Mouse (Mus musculus) forebrain, embryonic 16.5 days (tissue): Measurements from ENCODE around the gene Ibsp. TPM values are rescaled to one million over a fixed set of nuclear protein-coding genes. Genes with fewer than 3 reads are reported as not detected.

ENCODE experiments used
- ATAC-seq: fragments of 200-750 bp; cut with Nextera tagmentation; 2 replicates; pipeline ENCODE4 v1.8.0; 2017; ENCODE audit warnings: mild to moderate bottlenecking, moderate library complexity
- H3K27ac ChIP-seq: fragments of 300-500 bp; sonication (generic); 2 replicates; pipeline ENCODE4 v1.5.1; 2014; ENCODE audit warnings: low read length, control low read depth
- H3K27me3 ChIP-seq: fragments of 300-500 bp; sonication (generic); replicated peaks from 2 replicates; pipeline ENCODE4 v1.6.1; 2014; ENCODE audit warnings: low read length; ENCODE audit not compliant: control insufficient read depth, insufficient read depth
- H3K36me3 ChIP-seq: fragments of 300-500 bp; sonication (generic); 2 replicates; pipeline ENCODE4 v1.6.1; 2014; ENCODE audit not compliant: control insufficient read depth, insufficient read depth
- H3K4me1 ChIP-seq: fragments of 300-500 bp; sonication (generic); replicated peaks from 2 replicates; pipeline ENCODE4 v1.6.1; 2014; ENCODE audit warnings: low read length; ENCODE audit not compliant: control insufficient read depth, insufficient read depth
- H3K4me2 ChIP-seq: fragments of 300-500 bp; sonication (generic); 2 replicates; pipeline ENCODE4 v1.6.1; 2014; ENCODE audit warnings: mild to moderate bottlenecking, low read length, control low read depth
- H3K4me3 ChIP-seq: fragments of 300-500 bp; sonication (generic); replicated peaks from 2 replicates; pipeline ENCODE4 v1.5.1; 2014; ENCODE audit warnings: mild to moderate bottlenecking, low read length, control low read depth
- H3K9ac ChIP-seq: fragments of 300-500 bp; sonication (generic); replicated peaks from 2 replicates; pipeline ENCODE4 v1.6.1; 2014; ENCODE audit warnings: low read depth, low read length, control low read depth
- H3K9me3 ChIP-seq: fragments of 300-500 bp; sonication (generic); 2 replicates; pipeline ENCODE4 v1.6.1; 2016; ENCODE audit warnings: low read length; ENCODE audit not compliant: control insufficient read depth
- WGBS: fragments of 180-500 bp; shearing (Covaris S2); extraction: QIAGEN DNeasy Blood & Tissue Kit; methylation state at CpG from one replicate; pipeline ENCODE4 v1.1.7; 2014; 5-methylcytosine and 5-hydroxymethylcytosine counted together
- polyA plus RNA-seq: library from polyadenylated mRNA; unstranded; fragments of >200 nt; fragmentation: Nextera tagmentation; extraction: Ambion mirVana; gene quantifications from 2 replicates; pipeline ENCODE4 v1.2.1, GENCODE M21; 2015

Gene Ibsp
- polyA plus RNA-seq, 1 experiment from 2014 or later: 0.79 TPM

DNA sequence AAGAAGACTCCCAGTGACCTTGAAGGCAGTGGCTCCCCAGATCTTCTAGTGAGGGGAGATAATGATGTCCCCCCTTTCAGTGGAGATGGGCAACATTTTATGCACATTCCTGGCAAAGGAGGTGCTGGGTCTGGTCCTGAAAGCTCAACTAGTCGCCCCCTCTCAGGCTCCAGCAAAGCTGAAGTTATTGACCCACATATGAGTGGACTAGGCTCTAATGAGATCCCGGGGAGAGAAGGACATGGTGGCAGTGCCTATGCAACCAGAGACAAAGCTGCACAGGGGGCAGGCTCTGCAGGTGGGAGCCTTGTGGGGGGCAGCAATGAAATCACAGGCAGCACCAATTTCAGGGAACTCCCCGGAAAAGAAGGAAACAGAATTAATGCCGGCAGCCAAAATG, 38.5 kb downstream of the Ibsp start:
- Histone ChIP-seq H3K27me3 (no peaks in the 10 kb centered on the region), H3K9me3 (no peaks in the 10 kb centered on the region), H3K27ac (no peak overlapping the region), H3K9ac (no peak overlapping the region), H3K4me3 (no peak overlapping the region), H3K36me3 (no peaks in the 10 kb centered on the region), H3K4me2 (no peak overlapping the region), H3K4me1 (0 out of 2 replicates have a peak, but pooled peaks cover 6% of the 10 kb centered on the region)
- WGBS: 63% methylated on average over 4 of the region's 4 CpGs
- ATAC-seq: no peak

DNA sequence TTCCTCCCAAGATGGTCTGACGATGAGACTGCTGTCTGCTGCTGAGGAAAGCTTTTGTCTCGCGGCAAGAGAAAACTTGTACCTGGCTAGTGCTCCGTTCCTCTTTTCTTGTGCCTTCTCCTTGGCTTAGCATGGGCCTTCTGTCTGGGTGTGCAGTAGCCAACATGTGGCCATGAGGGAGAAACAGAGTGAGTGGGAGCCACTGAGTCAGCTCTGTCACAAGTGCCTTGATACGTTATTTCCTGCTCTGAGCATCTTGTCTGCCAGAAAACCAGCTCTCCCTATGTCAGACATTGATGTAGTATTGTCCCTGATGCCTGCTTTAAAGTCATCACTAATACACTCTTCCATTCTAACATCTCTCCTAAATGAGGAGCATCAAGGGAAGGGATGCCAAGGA, 40.0 kb downstream of the Ibsp start:
- H3K4me2 ChIP-seq: no peak overlapping the region
- H3K9ac ChIP-seq: no peak overlapping the region
- no peaks in the 10 kb centered on the region for H3K27me3 ChIP-seq
- no peak for ATAC-seq
- H3K27ac ChIP-seq: no peak overlapping the region
- H3K4me3 ChIP-seq: no peak overlapping the region
- 84% methylated on average over 5 of the region's 5 CpGs for WGBS
- H3K4me1 ChIP-seq: 0 out of 2 replicates have a peak, but pooled peaks cover 2% of the 10 kb centered on the region
- no peaks in the 10 kb centered on the region for H3K36me3 ChIP-seq
- no peaks in the 10 kb centered on the region for H3K9me3 ChIP-seq

DNA sequence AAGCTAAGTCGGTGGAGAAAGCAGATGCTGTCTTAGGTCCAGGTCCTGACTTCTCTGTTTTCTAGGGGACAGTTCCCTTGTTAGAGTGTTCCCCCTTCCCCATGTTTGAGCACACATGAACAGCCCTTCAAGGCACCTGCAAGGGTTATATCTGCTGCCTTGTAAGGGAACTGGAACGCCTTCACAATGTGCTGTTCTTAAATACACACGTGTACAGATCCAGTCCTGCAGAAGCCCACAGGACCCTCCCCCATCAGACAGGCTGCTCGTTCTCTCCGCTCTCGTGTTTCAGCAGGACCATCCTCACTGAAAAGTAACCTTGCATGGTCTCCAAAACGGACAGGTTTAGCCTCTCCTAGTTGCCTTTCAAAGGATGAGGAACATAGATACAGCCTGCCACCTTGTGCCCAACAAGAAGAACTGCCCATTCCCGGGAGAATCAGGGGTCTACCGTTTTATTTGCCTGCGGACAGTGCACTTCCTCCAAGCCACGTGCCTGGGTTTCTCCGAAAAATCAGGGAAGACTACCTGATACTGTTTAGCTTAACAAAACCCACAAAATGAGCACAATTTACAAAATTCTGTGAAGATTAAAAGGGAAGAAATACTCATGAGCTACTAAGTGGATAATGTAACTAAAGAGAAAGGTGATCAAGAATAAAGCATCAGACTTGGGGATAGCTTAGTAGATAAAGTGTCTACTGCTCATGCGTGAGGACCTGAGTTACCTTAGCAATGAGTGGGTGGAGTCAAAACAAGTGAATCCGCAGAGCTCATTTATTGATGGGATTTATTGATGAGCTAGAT, 40.9 kb downstream of the Ibsp start:
- no peaks in the 10 kb centered on the region for H3K36me3 ChIP-seq
- H3K27me3 ChIP-seq: no peaks in the 10 kb centered on the region
- peak; percentile 79 for ATAC-seq
- no peak overlapping the region for H3K27ac ChIP-seq
- 24% methylated on average over 14 of the region's 14 CpGs for WGBS
- H3K9ac ChIP-seq: no peak overlapping the region
- no peaks in the 10 kb centered on the region for H3K9me3 ChIP-seq
- H3K4me1 ChIP-seq: 0 out of 2 replicates have a peak, but pooled peaks cover 2% of the 10 kb centered on the region
- no peak overlapping the region for H3K4me3 ChIP-seq
- H3K4me2 ChIP-seq: peak overlapping the region; percentile 33

DNA sequence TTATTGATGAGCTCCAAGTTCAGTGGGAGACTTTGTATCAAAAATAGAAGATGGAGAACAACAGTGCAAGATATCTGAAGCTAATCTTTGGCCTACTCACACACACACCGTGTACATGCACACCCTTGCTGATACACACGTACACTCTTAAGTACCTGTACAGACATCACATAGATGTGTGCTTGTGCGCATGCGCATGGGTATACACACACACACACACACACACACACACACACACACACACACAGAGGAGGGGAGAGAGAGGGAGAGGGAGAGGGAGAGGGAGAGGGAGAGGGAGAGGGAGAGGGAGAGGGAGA, 41.5 kb downstream of the Ibsp start:
- Histone ChIP-seq H3K4me3 (no peak overlapping the region), H3K9ac (no peak overlapping the region), H3K36me3 (no peaks in the 10 kb centered on the region), H3K4me2 (no peak overlapping the region), H3K9me3 (no peaks in the 10 kb centered on the region), H3K4me1 (0 out of 2 replicates have a peak, but pooled peaks cover 2% of the 10 kb centered on the region), H3K27ac (no peak overlapping the region), H3K27me3 (no peaks in the 10 kb centered on the region)
- WGBS: 88% methylated on average over 4 of the region's 4 CpGs
- no peak for ATAC-seq

DNA sequence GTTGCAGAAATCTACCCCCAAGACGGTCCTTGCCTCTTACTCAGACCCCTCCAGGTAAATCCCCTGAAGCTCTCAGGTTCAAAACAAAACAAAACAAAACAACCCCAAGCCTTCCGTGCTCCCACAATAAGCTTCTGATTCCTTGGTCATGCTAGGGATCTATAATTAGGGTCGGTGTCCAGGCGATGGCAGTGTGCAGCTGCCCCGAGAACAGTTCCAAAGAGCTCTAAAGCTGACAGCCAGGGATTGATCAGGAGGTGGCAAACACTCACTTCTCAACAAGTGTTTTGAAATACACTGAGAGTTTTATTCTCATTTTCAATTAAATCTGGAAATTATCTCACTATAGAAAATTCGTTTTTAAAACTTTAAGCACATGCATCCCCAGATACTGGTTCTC, 43.9 kb downstream of the Ibsp start:
- no peaks in the 10 kb centered on the region for H3K36me3 ChIP-seq
- WGBS: 39% methylated on average over 6 of the region's 6 CpGs
- no peak overlapping the region for H3K4me3 ChIP-seq
- no peak overlapping the region for H3K9ac ChIP-seq
- no peaks in the 10 kb centered on the region for H3K9me3 ChIP-seq
- no peak overlapping the region for H3K4me2 ChIP-seq
- 0 out of 2 replicates have a peak, but pooled peaks cover 2% of the 10 kb centered on the region for H3K4me1 ChIP-seq
- no peak overlapping the region for H3K27ac ChIP-seq
- ATAC-seq: no peak
- no peaks in the 10 kb centered on the region for H3K27me3 ChIP-seq

DNA sequence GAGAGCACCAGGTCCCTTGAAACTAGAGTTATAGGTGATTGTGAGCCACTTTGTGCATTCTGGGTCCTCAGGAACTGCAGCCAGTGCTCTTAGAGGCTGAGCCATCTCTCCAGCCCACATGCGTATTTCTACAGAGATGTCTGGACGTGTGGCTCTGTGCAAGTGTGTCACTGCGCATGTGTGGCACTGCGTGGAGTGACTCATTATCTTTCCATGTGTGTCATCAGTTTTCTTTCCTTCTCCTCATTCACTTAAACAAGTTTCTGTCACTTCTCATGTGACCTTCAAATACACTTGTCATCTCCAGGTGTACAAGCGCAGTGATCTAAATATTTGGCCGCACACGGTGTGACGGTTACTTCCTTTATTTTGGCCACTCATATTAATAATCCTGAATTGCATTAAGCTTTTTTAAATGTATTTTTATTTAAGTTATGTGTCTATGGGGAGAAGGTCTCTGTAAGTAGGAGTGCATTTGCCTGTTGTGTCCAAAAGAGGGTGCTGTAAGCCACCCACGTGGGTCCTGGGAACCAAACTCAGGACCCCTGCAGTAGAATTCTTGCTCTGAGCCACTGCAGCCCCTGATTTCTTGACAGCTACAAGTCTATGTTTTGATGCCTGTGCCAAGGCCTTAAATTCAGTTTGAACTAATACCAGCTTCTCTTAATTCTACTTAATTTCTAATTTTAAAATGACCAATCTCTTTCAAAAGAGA, 45.7 kb downstream of the Ibsp start:
- Histone ChIP-seq H3K36me3 (no peaks in the 10 kb centered on the region), H3K4me3 (no peak overlapping the region), H3K27me3 (no peaks in the 10 kb centered on the region), H3K4me1 (0 out of 2 replicates have a peak, but pooled peaks cover 2% of the 10 kb centered on the region), H3K4me2 (no peak overlapping the region), H3K27ac (no peak overlapping the region), H3K9ac (no peak overlapping the region), H3K9me3 (no peaks in the 10 kb centered on the region)
- 73% methylated on average over 9 of the region's 9 CpGs for WGBS
- ATAC-seq: no peak

DNA sequence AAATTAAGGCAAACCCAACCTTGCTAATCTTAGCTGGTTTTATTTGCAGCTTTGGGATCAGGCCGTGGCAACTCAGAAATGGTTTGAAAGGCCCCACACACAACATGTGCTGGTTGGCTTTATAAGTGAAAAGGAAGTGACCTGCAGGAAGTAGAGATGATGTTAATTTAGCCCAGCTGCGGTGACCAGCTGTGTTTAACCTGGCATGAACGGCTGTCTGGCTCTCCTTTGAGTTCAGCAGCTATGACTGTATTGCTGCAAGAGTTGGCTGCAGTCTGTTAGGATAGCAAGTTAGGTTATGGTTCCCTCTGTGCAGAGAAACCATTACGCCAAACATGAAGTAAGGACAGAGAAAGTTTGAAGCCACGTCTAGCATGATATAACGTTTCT, 46.3 kb downstream of the Ibsp start:
- H3K4me3 ChIP-seq: no peak overlapping the region
- H3K4me1 ChIP-seq: no peaks in the 10 kb centered on the region
- no peak for ATAC-seq
- no peaks in the 10 kb centered on the region for H3K9me3 ChIP-seq
- H3K27ac ChIP-seq: no peak overlapping the region
- H3K27me3 ChIP-seq: no peaks in the 10 kb centered on the region
- WGBS: 81% methylated on average over 6 of the region's 6 CpGs
- no peak overlapping the region for H3K4me2 ChIP-seq
- H3K36me3 ChIP-seq: no peaks in the 10 kb centered on the region
- H3K9ac ChIP-seq: no peak overlapping the region

DNA sequence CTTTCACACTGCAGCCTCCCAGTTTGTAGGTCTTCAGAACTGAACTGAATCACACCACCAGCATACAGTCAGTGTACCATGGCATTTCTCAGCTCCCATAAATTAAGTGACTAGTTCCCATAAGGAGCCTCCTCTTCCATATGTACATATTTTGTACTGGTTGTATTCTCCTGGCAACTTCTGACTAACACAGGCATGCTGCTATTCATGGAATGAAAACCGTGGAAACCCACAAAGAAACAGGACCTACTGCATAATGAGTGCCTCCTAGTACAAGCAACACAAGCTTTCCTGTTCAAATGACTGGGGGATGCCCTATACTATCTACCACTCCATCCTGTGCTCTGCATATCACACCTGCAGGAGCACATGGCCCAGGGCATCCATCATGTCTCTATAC, 52.1 kb downstream of the Ibsp start:
- ATAC-seq: no peak
- Histone ChIP-seq H3K27ac (no peak overlapping the region), H3K36me3 (no peaks in the 10 kb centered on the region), H3K4me3 (no peak overlapping the region), H3K9ac (no peak overlapping the region), H3K9me3 (no peaks in the 10 kb centered on the region), H3K27me3 (no peaks in the 10 kb centered on the region), H3K4me1 (no peaks in the 10 kb centered on the region), H3K4me2 (no peak overlapping the region)
- WGBS: 42% methylated on average over 1 of the region's 1 CpGs

DNA sequence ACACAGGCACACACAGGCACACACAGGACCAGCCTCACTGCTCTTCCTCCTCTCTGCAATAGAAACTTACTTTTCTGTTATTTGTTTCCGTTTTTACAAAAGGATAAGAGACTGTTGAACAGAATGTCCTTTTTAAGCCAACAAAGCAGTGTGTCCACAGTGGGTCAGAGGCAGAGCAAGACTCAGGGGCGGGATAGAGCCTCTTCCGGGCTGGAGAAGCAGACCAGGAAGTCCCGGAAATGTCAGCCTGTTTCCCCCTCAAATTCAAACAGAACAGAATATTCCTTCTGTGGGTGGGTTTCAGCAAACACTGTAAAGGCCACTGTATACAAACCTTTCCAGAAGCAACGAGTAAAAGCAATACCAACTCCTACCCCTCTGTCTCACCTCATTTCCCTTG, 52.9 kb downstream of the Ibsp start:
- Histone ChIP-seq H3K4me1 (no peaks in the 10 kb centered on the region), H3K4me2 (no peak overlapping the region), H3K27ac (no peak overlapping the region), H3K36me3 (no peaks in the 10 kb centered on the region), H3K4me3 (no peak overlapping the region), H3K9ac (no peak overlapping the region), H3K27me3 (no peaks in the 10 kb centered on the region), H3K9me3 (no peaks in the 10 kb centered on the region)
- ATAC-seq: no peak
- 72% methylated on average over 5 of the region's 5 CpGs for WGBS
